Mouse (Mus musculus): Measurements from ENCODE around the gene Cobl. TPM values are rescaled to one million over a fixed set of nuclear protein-coding genes. Genes with fewer than 3 reads are reported as not detected.

Gene Cobl
- polyA plus RNA-seq, 1 experiment from 2014 or later: 4.6 TPM

GRCm38 (mm10) chr11:12473625-12474298 is 9.0 kb upstream of the Cobl start:
- Histone ChIP-seq H3K9me3 (replicated peaks; ENCODE audit: control insufficient read depth, low read length) (no peaks in the 10 kb centered on the region), H3K27ac (ENCODE audit: low read depth, low read length) (no peak overlapping the region), H3K4me1 (ENCODE audit: control insufficient read depth, insufficient read depth, low read length) (no peaks in the 10 kb centered on the region), H3K4me2 (ENCODE audit: low read length) (no peak overlapping the region), H3K36me3 (ENCODE audit: control insufficient read depth, insufficient read depth, low read length) (no peaks in the 10 kb centered on the region), H3K9ac (ENCODE audit: low read length) (no peak overlapping the region), H3K27me3 (replicated peaks; ENCODE audit: control insufficient read depth, insufficient read depth, low read length) (no peaks in the 10 kb centered on the region), H3K4me3 (ENCODE audit: low read depth, low read length) (no peak overlapping the region)
- 87% methylated on average over 5 of the region's 5 CpGs for WGBS
- ATAC-seq (no peak), DNase-seq (ENCODE audit: low spot score) (no peak)

GRCm38 (mm10) chr11:12469638-12470037 is 4.9 kb upstream of the Cobl start:
- Histone ChIP-seq H3K36me3 (ENCODE audit: control insufficient read depth, insufficient read depth, low read length) (no peaks in the 10 kb centered on the region), H3K27me3 (replicated peaks; ENCODE audit: control insufficient read depth, insufficient read depth, low read length) (peaks cover 14% of the 10 kb centered on the region; the same call in 1 of the 2 replicates), H3K9me3 (replicated peaks; ENCODE audit: control insufficient read depth, low read length) (no peaks in the 10 kb centered on the region), H3K4me1 (ENCODE audit: control insufficient read depth, insufficient read depth, low read length) (no peaks in the 10 kb centered on the region), H3K27ac (ENCODE audit: low read depth, low read length) (no peak overlapping the region), H3K9ac (ENCODE audit: low read length) (no peak overlapping the region), H3K4me2 (ENCODE audit: low read length) (no peak overlapping the region), H3K4me3 (ENCODE audit: low read depth, low read length) (no peak overlapping the region)
- ATAC-seq (no peak), DNase-seq (ENCODE audit: low spot score) (no peak)
- WGBS: 89% methylated on average over 1 of the region's 1 CpGs

- Histone ChIP-seq H3K9ac (ENCODE audit: low read length) (no peak overlapping the region), H3K4me2 (ENCODE audit: low read length) (no peak overlapping the region), H3K27me3 (replicated peaks; ENCODE audit: control insufficient read depth, insufficient read depth, low read length) (peaks cover 17% of the 10 kb centered on the region; the same call in 1 of the 2 replicates), H3K36me3 (ENCODE audit: control insufficient read depth, insufficient read depth, low read length) (no peaks in the 10 kb centered on the region), H3K27ac (ENCODE audit: low read depth, low read length) (no peak overlapping the region), H3K9me3 (replicated peaks; ENCODE audit: control insufficient read depth, low read length) (no peaks in the 10 kb centered on the region), H3K4me1 (ENCODE audit: control insufficient read depth, insufficient read depth, low read length) (0 out of 2 replicates have a peak, but pooled peaks cover 2% of the 10 kb centered on the region), H3K4me3 (ENCODE audit: low read depth, low read length) (no peak overlapping the region)
- DNase-seq (ENCODE audit: low spot score) (no peak), ATAC-seq (no peak)
- WGBS: 65% methylated on average over 2 of the region's 2 CpGs
Observed at GRCm38 (mm10) chr11:12468661-12469060, 3.9 kb upstream of the Cobl start.

GRCm38 (mm10) chr11:12467836-12468235 is 3.1 kb upstream of the Cobl start:
- no peak for DNase-seq (ENCODE audit: low spot score)
- no peak for ATAC-seq

GRCm38 (mm10) chr11:12467217-12467616 is 2.5 kb upstream of the Cobl start:
- Histone ChIP-seq H3K4me3 (ENCODE audit: low read depth, low read length) (no peak overlapping the region), H3K36me3 (ENCODE audit: control insufficient read depth, insufficient read depth, low read length) (no peaks in the 10 kb centered on the region), H3K9ac (ENCODE audit: low read length) (no peak overlapping the region), H3K27me3 (replicated peaks; ENCODE audit: control insufficient read depth, insufficient read depth, low read length) (peaks cover 20% of the 10 kb centered on the region; the same call in 1 of the 2 replicates), H3K4me1 (ENCODE audit: control insufficient read depth, insufficient read depth, low read length) (0 out of 2 replicates have a peak, but pooled peaks cover 2% of the 10 kb centered on the region), H3K4me2 (ENCODE audit: low read length) (no peak overlapping the region), H3K9me3 (replicated peaks; ENCODE audit: control insufficient read depth, low read length) (no peaks in the 10 kb centered on the region), H3K27ac (ENCODE audit: low read depth, low read length) (no peak overlapping the region)
- WGBS: 90% methylated on average over 2 of the region's 2 CpGs
- ATAC-seq: no peak
- no peak for DNase-seq (ENCODE audit: low spot score)

More at GRCm38 (mm10) chr11:12467836-12468235, 3.1 kb upstream of the Cobl start:
- Histone ChIP-seq H3K4me1 (ENCODE audit: control insufficient read depth, insufficient read depth, low read length) (0 out of 2 replicates have a peak, but pooled peaks cover 2% of the 10 kb centered on the region), H3K36me3 (ENCODE audit: control insufficient read depth, insufficient read depth, low read length) (no peaks in the 10 kb centered on the region), H3K9ac (ENCODE audit: low read length) (no peak overlapping the region), H3K27ac (ENCODE audit: low read depth, low read length) (no peak overlapping the region), H3K9me3 (replicated peaks; ENCODE audit: control insufficient read depth, low read length) (no peaks in the 10 kb centered on the region), H3K27me3 (replicated peaks; ENCODE audit: control insufficient read depth, insufficient read depth, low read length) (peaks cover 20% of the 10 kb centered on the region; the same call in 1 of the 2 replicates), H3K4me3 (ENCODE audit: low read depth, low read length) (no peak overlapping the region), H3K4me2 (ENCODE audit: low read length) (no peak overlapping the region)
- 92% methylated on average over 1 of the region's 1 CpGs for WGBS

- Histone ChIP-seq H3K27ac (ENCODE audit: low read depth, low read length) (no peak overlapping the region), H3K36me3 (ENCODE audit: control insufficient read depth, insufficient read depth, low read length) (no peaks in the 10 kb centered on the region), H3K4me2 (ENCODE audit: low read length) (no peak overlapping the region), H3K9ac (ENCODE audit: low read length) (no peak overlapping the region), H3K9me3 (replicated peaks; ENCODE audit: control insufficient read depth, low read length) (no peaks in the 10 kb centered on the region), H3K4me1 (ENCODE audit: control insufficient read depth, insufficient read depth, low read length) (0 out of 2 replicates have a peak, but pooled peaks cover 2% of the 10 kb centered on the region), H3K4me3 (ENCODE audit: low read depth, low read length) (no peak overlapping the region), H3K27me3 (replicated peaks; ENCODE audit: control insufficient read depth, insufficient read depth, low read length) (peaks cover 20% of the 10 kb centered on the region; the same call in 1 of the 2 replicates)
- DNase-seq (ENCODE audit: low spot score) (no peak), ATAC-seq (no peak)
- 79% methylated on average over 1 of the region's 1 CpGs for whole genome bisulfite sequencing
Observed at GRCm38 (mm10) chr11:12466606-12467005, 1.8 kb upstream of the Cobl start.

- no peak for DNase-seq (ENCODE audit: low spot score)
- H3K27ac ChIP-seq (ENCODE audit: low read depth, low read length): no peak overlapping the region
- H3K4me2 ChIP-seq (ENCODE audit: low read length): peak overlapping the region; percentile 91
- H3K36me3 ChIP-seq (ENCODE audit: control insufficient read depth, insufficient read depth, low read length): no peaks in the 10 kb centered on the region
- ATAC-seq: no peak
- WGBS: 39% methylated on average over 1 of the region's 1 CpGs
- H3K4me3 ChIP-seq (ENCODE audit: low read depth, low read length): peak overlapping the region; percentile 64
- peaks cover 20% of the 10 kb centered on the region; the same call in 1 of the 2 replicates for H3K27me3 ChIP-seq (replicated peaks; ENCODE audit: control insufficient read depth, insufficient read depth, low read length)
- 0 out of 2 replicates have a peak, but pooled peaks cover 2% of the 10 kb centered on the region for H3K4me1 ChIP-seq (ENCODE audit: control insufficient read depth, insufficient read depth, low read length)
- H3K9me3 ChIP-seq (replicated peaks; ENCODE audit: control insufficient read depth, low read length): no peaks in the 10 kb centered on the region
- peak overlapping the region; percentile 71 for H3K9ac ChIP-seq (ENCODE audit: low read length)
Observed at GRCm38 (mm10) chr11:12465229-12465628, 469 bp upstream of the Cobl start.

- no peak for ATAC-seq
- H3K27ac ChIP-seq (ENCODE audit: low read depth, low read length): no peak overlapping the region
- 72% methylated on average over 13 of the region's 13 CpGs for WGBS
- no peaks in the 10 kb centered on the region for H3K36me3 ChIP-seq (ENCODE audit: control insufficient read depth, insufficient read depth, low read length)
- peaks cover 5% of the 10 kb centered on the region; the same call in 1 of the 2 replicates for H3K4me1 ChIP-seq (ENCODE audit: control insufficient read depth, insufficient read depth, low read length)
- peaks cover 20% of the 10 kb centered on the region; the same call in 1 of the 2 replicates for H3K27me3 ChIP-seq (replicated peaks; ENCODE audit: control insufficient read depth, insufficient read depth, low read length)
- peak overlapping the region; percentile 91 for H3K4me2 ChIP-seq (ENCODE audit: low read length)
- no peaks in the 10 kb centered on the region for H3K9me3 ChIP-seq (replicated peaks; ENCODE audit: control insufficient read depth, low read length)
- peak overlapping the region; percentile 64 for H3K4me3 ChIP-seq (ENCODE audit: low read depth, low read length)
- no peak for DNase-seq (ENCODE audit: low spot score)
- H3K9ac ChIP-seq (ENCODE audit: low read length): no peak overlapping the region
Observed at GRCm38 (mm10) chr11:12463615-12464170, 1.1 kb downstream of the Cobl start.
